Mouse (Mus musculus): ENCODE data around the gene Wfs1. TPM values are rescaled to one million over a fixed set of nuclear protein-coding genes. Genes with fewer than 3 reads are reported as not detected.

Gene Wfs1
- polyA plus RNA-seq, 1 experiment from 2014 or later, result 6.4 TPM

DNA sequence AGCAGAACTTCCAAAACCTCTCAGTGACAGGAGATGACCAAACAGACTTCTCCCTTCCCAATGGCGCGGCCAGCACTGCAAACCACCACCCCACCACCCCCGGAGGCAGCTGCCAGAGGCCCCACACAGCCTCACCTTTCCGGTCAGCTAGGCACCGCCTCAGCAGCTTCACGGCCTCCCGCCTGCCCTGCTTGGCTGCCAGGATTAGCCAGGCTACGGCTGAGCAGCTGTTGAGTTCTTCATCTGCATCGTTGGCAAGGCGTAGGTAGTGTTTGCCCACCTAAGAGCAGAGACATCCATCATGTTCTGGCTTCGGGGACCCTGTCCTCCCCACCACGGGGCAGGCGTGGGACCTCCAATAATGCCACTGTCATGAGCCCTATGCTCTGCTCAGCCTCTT lies 13.7 kb downstream of the Wfs1 start:
- no peaks in the 10 kb centered on the region for H3K9me3 ChIP-seq (ENCODE audit: control insufficient read depth, low read length)
- H3K4me1 ChIP-seq (ENCODE audit: control insufficient read depth, insufficient read depth, low read length), result no peaks in the 10 kb centered on the region
- no peaks in the 10 kb centered on the region for H3K36me3 ChIP-seq (ENCODE audit: control insufficient read depth, insufficient read depth, low read length)
- ATAC-seq (ENCODE audit: low FRiP score) (no peak), DNase-seq (ENCODE audit: low spot score, missing footprints) (no peak)
- H3K27ac ChIP-seq (ENCODE audit: low read depth, low read length), result no peak overlapping the region
- 85% methylated on average over 13 of the region's 13 CpGs for WGBS
- no peak overlapping the region for H3K4me3 ChIP-seq (ENCODE audit: low read depth, low read length)
- H3K27me3 ChIP-seq (ENCODE audit: control insufficient read depth, insufficient read depth, low read length), result no peaks in the 10 kb centered on the region
- H3K9ac ChIP-seq (ENCODE audit: low read length), result no peak overlapping the region
- no peak overlapping the region for H3K4me2 ChIP-seq

- Histone ChIP-seq H3K4me1 (ENCODE audit: control insufficient read depth, insufficient read depth, low read length) (no peaks in the 10 kb centered on the region), H3K36me3 (ENCODE audit: control insufficient read depth, insufficient read depth, low read length) (peaks cover 3% of the 10 kb centered on the region), H3K27ac (ENCODE audit: low read depth, low read length) (no peak overlapping the region), H3K9ac (ENCODE audit: low read length) (no peak overlapping the region), H3K9me3 (ENCODE audit: control insufficient read depth, low read length) (no peaks in the 10 kb centered on the region), H3K4me3 (ENCODE audit: low read depth, low read length) (no peak overlapping the region), H3K27me3 (ENCODE audit: control insufficient read depth, insufficient read depth, low read length) (no peaks in the 10 kb centered on the region), H3K4me2 (no peak overlapping the region)
- 87% methylated on average over 8 of the region's 8 CpGs for WGBS
- DNase-seq (ENCODE audit: low spot score, missing footprints) (no peak), ATAC-seq (ENCODE audit: low FRiP score) (no peak)
Observed at GRCm38 (mm10) chr5:36971587-36971986, 17.4 kb downstream of the Wfs1 start.

- WGBS, result 21% methylated on average over 5 of the region's 5 CpGs
Observed at GRCm38 (mm10) chr5:36960501-36960900, 28.5 kb downstream of the Wfs1 start.

GRCm38 (mm10) chr5:36958837-36959236 lies 30.2 kb downstream of the Wfs1 start:
- peaks cover 17% of the 10 kb centered on the region for H3K4me1 ChIP-seq (ENCODE audit: control insufficient read depth, insufficient read depth, low read length)
- no peak overlapping the region for H3K4me2 ChIP-seq
- no peak overlapping the region for H3K27ac ChIP-seq (ENCODE audit: low read depth, low read length)
- H3K9ac ChIP-seq (ENCODE audit: low read length), result no peak overlapping the region
- peak; percentile 93 for DNase-seq (ENCODE audit: low spot score, missing footprints)
- 32% methylated on average over 5 of the region's 5 CpGs for WGBS
- no peaks in the 10 kb centered on the region for H3K9me3 ChIP-seq (ENCODE audit: control insufficient read depth, low read length)
- H3K27me3 ChIP-seq (ENCODE audit: control insufficient read depth, insufficient read depth, low read length), result no peaks in the 10 kb centered on the region
- ATAC-seq (ENCODE audit: low FRiP score), result 0 out of 2 replicates have a peak, but pooled peaks have one; percentile 56
- no peak overlapping the region for H3K4me3 ChIP-seq (ENCODE audit: low read depth, low read length)
- H3K36me3 ChIP-seq (ENCODE audit: control insufficient read depth, insufficient read depth, low read length), result no peaks in the 10 kb centered on the region

More at GRCm38 (mm10) chr5:36960501-36960900, 28.5 kb downstream of the Wfs1 start:
- DNase-seq (ENCODE audit: low spot score, missing footprints) (peak; percentile 92), ATAC-seq (ENCODE audit: low FRiP score) (peak; percentile 65)
- no peaks in the 10 kb centered on the region for H3K9me3 ChIP-seq (ENCODE audit: control insufficient read depth, low read length)
- H3K4me2 ChIP-seq, result no peak overlapping the region; the same call in 1 of the 2 replicates
- no peak overlapping the region for H3K4me3 ChIP-seq (ENCODE audit: low read depth, low read length)
- H3K36me3 ChIP-seq (ENCODE audit: control insufficient read depth, insufficient read depth, low read length), result no peaks in the 10 kb centered on the region
- H3K27me3 ChIP-seq (ENCODE audit: control insufficient read depth, insufficient read depth, low read length), result no peaks in the 10 kb centered on the region
- H3K27ac ChIP-seq (ENCODE audit: low read depth, low read length), result no peak overlapping the region
- H3K4me1 ChIP-seq (ENCODE audit: control insufficient read depth, insufficient read depth, low read length), result peaks cover 17% of the 10 kb centered on the region
- H3K9ac ChIP-seq (ENCODE audit: low read length), result 0 out of 2 replicates have a peak overlapping the region, but pooled peaks have one; percentile 5

GRCm38 (mm10) chr5:36955366-36955765 lies 33.6 kb downstream of the Wfs1 start:
- Histone ChIP-seq H3K9ac (ENCODE audit: low read length) (no peak overlapping the region), H3K4me2 (no peak overlapping the region), H3K4me3 (ENCODE audit: low read depth, low read length) (no peak overlapping the region), H3K27ac (ENCODE audit: low read depth, low read length) (no peak overlapping the region), H3K27me3 (ENCODE audit: control insufficient read depth, insufficient read depth, low read length) (no peaks in the 10 kb centered on the region), H3K36me3 (ENCODE audit: control insufficient read depth, insufficient read depth, low read length) (no peaks in the 10 kb centered on the region), H3K9me3 (ENCODE audit: control insufficient read depth, low read length) (no peaks in the 10 kb centered on the region), H3K4me1 (ENCODE audit: control insufficient read depth, insufficient read depth, low read length) (peaks cover 7% of the 10 kb centered on the region)
- no peak for DNase-seq (ENCODE audit: low spot score, missing footprints)
- WGBS, result 34% methylated on average over 4 of the region's 4 CpGs
- ATAC-seq (ENCODE audit: low FRiP score), result no peak

DNA sequence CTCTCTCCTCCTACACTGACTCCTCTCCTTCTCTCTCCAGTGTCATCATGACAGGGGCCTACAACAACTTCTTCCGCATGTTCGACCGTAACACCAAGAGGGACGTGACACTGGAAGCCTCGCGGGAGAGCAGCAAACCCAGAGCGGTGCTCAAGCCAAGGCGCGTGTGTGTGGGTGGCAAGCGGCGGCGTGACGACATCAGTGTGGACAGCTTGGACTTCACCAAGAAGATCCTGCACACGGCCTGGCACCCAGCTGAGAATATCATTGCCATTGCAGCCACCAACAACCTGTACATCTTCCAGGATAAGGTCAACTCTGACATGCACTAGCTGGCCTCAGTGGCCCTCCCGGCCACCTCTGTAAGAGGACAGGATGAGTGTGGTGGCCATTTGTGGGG lies 36.7 kb downstream of the Wfs1 start:
- no peaks in the 10 kb centered on the region for H3K9me3 ChIP-seq (ENCODE audit: control insufficient read depth, low read length)
- H3K27ac ChIP-seq (ENCODE audit: low read depth, low read length), result no peak overlapping the region
- no peak for DNase-seq (ENCODE audit: low spot score, missing footprints)
- H3K4me1 ChIP-seq (ENCODE audit: control insufficient read depth, insufficient read depth, low read length), result no peaks in the 10 kb centered on the region
- H3K9ac ChIP-seq (ENCODE audit: low read length), result no peak overlapping the region
- no peak for ATAC-seq (ENCODE audit: low FRiP score)
- 88% methylated on average over 15 of the region's 15 CpGs for WGBS
- no peaks in the 10 kb centered on the region for H3K27me3 ChIP-seq (ENCODE audit: control insufficient read depth, insufficient read depth, low read length)
- no peak overlapping the region for H3K4me2 ChIP-seq
- H3K36me3 ChIP-seq (ENCODE audit: control insufficient read depth, insufficient read depth, low read length), result no peaks in the 10 kb centered on the region
- H3K4me3 ChIP-seq (ENCODE audit: low read depth, low read length), result no peak overlapping the region

DNA sequence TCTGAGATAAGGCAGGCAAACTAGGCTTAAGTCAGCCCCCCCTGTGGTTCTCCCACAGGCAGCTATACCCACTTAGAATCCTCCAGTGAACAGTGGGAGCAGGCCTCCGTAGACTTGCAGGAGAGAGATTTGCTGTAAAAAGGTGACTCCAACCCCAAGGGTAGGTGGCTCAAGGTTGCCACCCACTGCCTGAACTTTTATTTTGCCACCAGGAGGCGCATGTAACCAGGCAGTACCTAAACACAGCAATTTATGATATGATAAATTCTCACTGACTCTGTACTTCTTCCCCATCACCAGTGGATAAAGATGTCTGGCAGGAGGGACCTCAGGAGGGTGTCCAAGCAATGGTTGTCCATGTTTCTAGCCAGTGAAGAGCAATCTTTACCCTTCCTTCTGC lies 38.1 kb downstream of the Wfs1 start:
- 65% methylated on average over 2 of the region's 2 CpGs for WGBS
- Histone ChIP-seq H3K9ac (ENCODE audit: low read length) (no peak overlapping the region), H3K4me3 (ENCODE audit: low read depth, low read length) (no peak overlapping the region), H3K4me1 (ENCODE audit: control insufficient read depth, insufficient read depth, low read length) (no peaks in the 10 kb centered on the region), H3K36me3 (ENCODE audit: control insufficient read depth, insufficient read depth, low read length) (no peaks in the 10 kb centered on the region), H3K9me3 (ENCODE audit: control insufficient read depth, low read length) (no peaks in the 10 kb centered on the region), H3K27me3 (ENCODE audit: control insufficient read depth, insufficient read depth, low read length) (no peaks in the 10 kb centered on the region), H3K4me2 (no peak overlapping the region), H3K27ac (ENCODE audit: low read depth, low read length) (no peak overlapping the region)
- ATAC-seq (ENCODE audit: low FRiP score) (no peak), DNase-seq (ENCODE audit: low spot score, missing footprints) (no peak)

DNA sequence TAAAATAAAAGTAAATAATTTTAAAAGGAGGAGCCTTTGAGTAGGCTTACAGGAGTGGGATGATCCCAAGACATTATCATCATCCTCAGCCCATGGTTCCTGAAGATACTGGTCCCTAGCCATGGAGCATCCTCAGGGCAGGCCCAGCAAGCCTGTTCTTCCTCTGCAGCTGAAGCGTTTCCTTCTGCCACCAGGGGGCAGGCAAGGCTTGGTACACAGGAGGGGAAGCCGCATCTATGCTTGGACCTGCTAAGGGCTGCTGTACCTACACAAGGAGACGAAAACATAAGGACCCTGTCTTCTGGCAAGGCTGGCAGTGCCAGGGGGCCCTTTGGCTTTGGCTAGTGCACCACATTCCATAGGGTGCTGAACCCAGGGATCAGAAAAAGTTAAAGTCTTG lies 40.2 kb downstream of the Wfs1 start:
- WGBS, result 8% methylated on average over 3 of the region's 3 CpGs
- Histone ChIP-seq H3K9me3 (ENCODE audit: control insufficient read depth, low read length) (no peaks in the 10 kb centered on the region), H3K4me3 (ENCODE audit: low read depth, low read length) (no peak overlapping the region), H3K36me3 (ENCODE audit: control insufficient read depth, insufficient read depth, low read length) (no peaks in the 10 kb centered on the region), H3K9ac (ENCODE audit: low read length) (no peak overlapping the region), H3K4me2 (no peak overlapping the region), H3K27me3 (ENCODE audit: control insufficient read depth, insufficient read depth, low read length) (no peaks in the 10 kb centered on the region), H3K4me1 (ENCODE audit: control insufficient read depth, insufficient read depth, low read length) (peaks cover 5% of the 10 kb centered on the region), H3K27ac (ENCODE audit: low read depth, low read length) (no peak overlapping the region)
- ATAC-seq (ENCODE audit: low FRiP score), result peak; percentile 70
- DNase-seq (ENCODE audit: low spot score, missing footprints), result peak; percentile 95

GRCm38 (mm10) chr5:36946445-36946844 lies 42.6 kb downstream of the Wfs1 start:
- Histone ChIP-seq H3K27me3 (ENCODE audit: control insufficient read depth, insufficient read depth, low read length) (no peaks in the 10 kb centered on the region), H3K4me3 (ENCODE audit: low read depth, low read length) (no peak overlapping the region), H3K27ac (ENCODE audit: low read depth, low read length) (no peak overlapping the region), H3K36me3 (ENCODE audit: control insufficient read depth, insufficient read depth, low read length) (no peaks in the 10 kb centered on the region), H3K9ac (ENCODE audit: low read length) (no peak overlapping the region), H3K9me3 (ENCODE audit: control insufficient read depth, low read length) (no peaks in the 10 kb centered on the region), H3K4me1 (ENCODE audit: control insufficient read depth, insufficient read depth, low read length) (peaks cover 5% of the 10 kb centered on the region), H3K4me2 (no peak overlapping the region)
- ATAC-seq (ENCODE audit: low FRiP score) (peak; percentile 18; the same call in 1 of the 2 replicates), DNase-seq (ENCODE audit: low spot score, missing footprints) (no peak)
- WGBS, result 17% methylated on average over 5 of the region's 5 CpGs

- H3K27me3 ChIP-seq (ENCODE audit: control insufficient read depth, insufficient read depth, low read length), result no peaks in the 10 kb centered on the region
- H3K9ac ChIP-seq (ENCODE audit: low read length), result no peak overlapping the region
- H3K27ac ChIP-seq (ENCODE audit: low read depth, low read length), result no peak overlapping the region
- ATAC-seq (ENCODE audit: low FRiP score) (no peak), DNase-seq (ENCODE audit: low spot score, missing footprints) (no peak)
- H3K36me3 ChIP-seq (ENCODE audit: control insufficient read depth, insufficient read depth, low read length), result no peaks in the 10 kb centered on the region
- H3K9me3 ChIP-seq (ENCODE audit: control insufficient read depth, low read length), result no peaks in the 10 kb centered on the region
- no peak overlapping the region for H3K4me2 ChIP-seq
- 79% methylated on average over 2 of the region's 2 CpGs for WGBS
- no peak overlapping the region for H3K4me3 ChIP-seq (ENCODE audit: low read depth, low read length)
- H3K4me1 ChIP-seq (ENCODE audit: control insufficient read depth, insufficient read depth, low read length), result peaks cover 5% of the 10 kb centered on the region
Observed at GRCm38 (mm10) chr5:36945713-36946112, 43.3 kb downstream of the Wfs1 start.
